Mouse (Mus musculus) erythroblast, embryonic 14.5 days (primary cell): Measurements from ENCODE around the gene Accsl. TPM values are rescaled to one million over a fixed set of nuclear protein-coding genes. Genes with fewer than 3 reads are reported as not detected.

Experiments used
- H3K27me3 ChIP-seq: 2 replicates; pipeline ENCODE4 v1.6.1; 2012; ENCODE audit warnings: inconsistent platforms; ENCODE audit not compliant: control insufficient read depth
- H3K36me3 ChIP-seq: 2 replicates; pipeline ENCODE4 v1.6.1; 2012; ENCODE audit warnings: mild to moderate bottlenecking, inconsistent platforms; ENCODE audit not compliant: control insufficient read depth
- H3K4me1 ChIP-seq: 2 replicates; pipeline ENCODE4 v1.6.1; 2012; ENCODE audit warnings: inconsistent platforms; ENCODE audit not compliant: control insufficient read depth
- H3K4me3 ChIP-seq: replicated peaks from 2 replicates; pipeline ENCODE3; 2012; ENCODE audit warnings: moderate library complexity, mild to moderate bottlenecking, inconsistent platforms
- H3K9me3 ChIP-seq: 2 replicates; pipeline ENCODE4 v1.6.1; 2012; ENCODE audit warnings: low read length, inconsistent platforms, mixed read lengths; ENCODE audit not compliant: control insufficient read depth
- GATA1 ChIP-seq: IDR thresholded peaks from 2 replicates; pipeline ENCODE4 v1.6.1; 2012; ENCODE audit warnings: low read length, inconsistent platforms, mixed read lengths
- TAL1 ChIP-seq: IDR thresholded peaks from 3 replicates; pipeline ENCODE4 v1.6.1; 2012; ENCODE audit warnings: low read length, inconsistent platforms, mixed read lengths
- polyA plus RNA-seq: library from polyadenylated mRNA; stranded (reverse); fragments of >175 nt; gene quantifications from 2 replicates; pipeline ENCODE4 v1.2.3, GENCODE M21; 2012

Accsl gene
- polyA plus RNA-seq: not detected in 2 replicates

DNA sequence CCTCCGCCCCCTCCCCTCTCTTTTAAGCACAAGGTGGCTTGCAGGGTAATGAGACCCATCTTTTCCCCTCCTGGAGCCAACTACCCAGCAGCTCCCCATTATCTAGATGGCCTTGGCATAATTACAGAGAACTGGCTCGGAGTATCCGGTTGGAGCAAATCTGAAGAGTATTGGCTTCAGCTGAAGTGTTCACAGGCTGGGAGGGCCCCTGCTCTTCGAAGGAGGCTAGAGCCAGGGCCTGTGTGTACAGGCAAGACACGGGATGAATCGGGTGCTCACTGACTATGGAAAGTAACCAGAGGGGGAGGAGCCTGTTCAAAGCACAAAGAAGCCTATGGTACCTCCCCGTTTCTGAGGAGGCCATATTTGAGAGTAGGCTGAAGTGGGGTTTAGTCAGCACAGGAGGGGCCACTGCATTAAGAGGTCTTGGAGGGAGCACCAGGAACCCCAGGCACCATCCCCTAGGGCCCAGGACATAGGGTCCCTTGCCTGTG, at the start of gene Accsl:
TSS of gene Accsl (minus strand) at position 51 of the 494 bp plus-strand sequence.
- no peaks in the 10 kb centered on the region for H3K4me1 ChIP-seq
- no peaks in the 10 kb centered on the region for H3K27me3 ChIP-seq
- H3K9me3 ChIP-seq: no peaks in the 10 kb centered on the region
- TF ChIP-seq TAL1 (no peak), GATA1 (no peak)
- no peak within 1 kb of the TSS for H3K4me3 ChIP-seq
- H3K36me3 ChIP-seq: no peaks in the 10 kb centered on the region

- Histone ChIP-seq H3K36me3 (no peaks in the 10 kb centered on the region), H3K9me3 (no peaks in the 10 kb centered on the region), H3K4me1 (no peaks in the 10 kb centered on the region), H3K27me3 (no peaks in the 10 kb centered on the region), H3K4me3 (no peak overlapping the region)
- no peak for TF ChIP-seq TAL1
- no peak for TF ChIP-seq GATA1
Measured at GRCm38 (mm10) chr2:93913552-93913951, 44.6 kb upstream of the Accsl start.

GRCm38 (mm10) chr2:93911942-93912341, 43.0 kb upstream of the Accsl start:
- H3K4me1 ChIP-seq: no peaks in the 10 kb centered on the region
- TF ChIP-seq TAL1 (no peak), GATA1 (no peak)
- H3K9me3 ChIP-seq: no peaks in the 10 kb centered on the region
- no peaks in the 10 kb centered on the region for H3K36me3 ChIP-seq
- no peak overlapping the region for H3K4me3 ChIP-seq
- no peaks in the 10 kb centered on the region for H3K27me3 ChIP-seq

- no peaks in the 10 kb centered on the region for H3K27me3 ChIP-seq
- no peaks in the 10 kb centered on the region for H3K4me1 ChIP-seq
- H3K9me3 ChIP-seq: no peaks in the 10 kb centered on the region
- H3K4me3 ChIP-seq: no peak overlapping the region
- TF ChIP-seq GATA1: no peak
- TF ChIP-seq TAL1: no peak
- H3K36me3 ChIP-seq: no peaks in the 10 kb centered on the region
Measured at GRCm38 (mm10) chr2:93909716-93910115, 40.8 kb upstream of the Accsl start.

DNA sequence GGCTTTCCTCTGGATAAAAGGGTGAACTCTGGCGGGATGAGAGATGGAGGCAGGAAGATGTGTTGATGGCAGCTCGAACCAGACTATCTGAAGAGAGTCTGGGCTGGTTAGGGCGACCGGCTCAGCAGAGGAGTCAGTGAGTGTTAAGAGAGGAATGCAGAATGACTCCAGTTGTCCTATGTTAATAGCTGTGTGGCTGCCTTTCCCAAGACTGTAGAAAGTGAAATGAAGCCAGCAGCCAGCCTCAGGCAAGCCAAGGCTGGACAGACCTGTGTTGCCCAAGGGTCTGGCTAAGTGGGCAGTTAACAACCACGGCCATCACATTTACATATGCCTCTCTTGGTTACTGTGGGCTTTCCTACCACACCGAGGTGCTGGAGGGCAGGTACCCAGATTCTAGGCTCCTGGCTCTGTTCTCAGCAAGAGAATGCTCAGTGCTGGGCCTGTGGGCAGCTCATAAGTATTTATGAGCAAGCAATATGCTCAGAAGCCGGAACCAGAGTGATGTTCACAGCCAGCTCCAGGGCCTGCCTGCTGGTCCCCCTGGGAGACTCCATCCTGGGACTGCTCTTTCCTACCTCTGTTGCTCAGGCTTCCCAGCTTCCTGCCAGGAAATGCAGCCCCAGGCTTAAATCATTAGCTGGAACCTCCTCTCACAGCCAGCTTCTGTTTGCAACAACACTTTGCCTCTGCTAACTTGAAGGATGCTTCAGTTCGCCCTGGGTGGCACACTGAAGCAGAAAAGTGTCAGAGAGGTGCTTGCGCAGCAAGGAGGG, 38.8 kb upstream of the Accsl start:
- Histone ChIP-seq H3K4me3 (no peak overlapping the region), H3K9me3 (no peaks in the 10 kb centered on the region), H3K27me3 (no peaks in the 10 kb centered on the region), H3K36me3 (no peaks in the 10 kb centered on the region), H3K4me1 (no peaks in the 10 kb centered on the region)
- no peak for TF ChIP-seq TAL1
- TF ChIP-seq GATA1: no peak

DNA sequence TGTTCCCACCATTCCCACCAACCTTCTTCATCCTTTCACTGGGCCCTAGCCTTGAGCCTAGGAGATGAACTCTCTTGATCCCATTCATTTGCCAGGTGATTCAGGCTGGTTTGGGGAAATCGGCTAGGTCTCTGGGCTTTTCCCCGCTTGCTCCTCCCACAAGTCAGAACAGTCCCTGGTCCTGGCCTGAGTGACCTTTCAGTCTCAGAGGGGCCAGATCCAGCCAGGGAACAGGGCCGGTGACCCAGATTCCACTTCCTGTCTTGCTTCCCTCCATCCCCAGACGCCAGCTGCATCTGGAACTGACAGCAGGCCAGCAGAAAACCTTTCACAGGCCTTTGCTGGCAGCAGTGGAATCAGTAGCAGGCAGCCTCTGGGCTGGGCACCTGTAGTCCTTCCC, 37.4 kb upstream of the Accsl start:
- no peaks in the 10 kb centered on the region for H3K9me3 ChIP-seq
- no peaks in the 10 kb centered on the region for H3K27me3 ChIP-seq
- no peaks in the 10 kb centered on the region for H3K36me3 ChIP-seq
- no peak overlapping the region for H3K4me3 ChIP-seq
- TF ChIP-seq GATA1 (no peak), TAL1 (no peak)
- H3K4me1 ChIP-seq: no peaks in the 10 kb centered on the region

DNA sequence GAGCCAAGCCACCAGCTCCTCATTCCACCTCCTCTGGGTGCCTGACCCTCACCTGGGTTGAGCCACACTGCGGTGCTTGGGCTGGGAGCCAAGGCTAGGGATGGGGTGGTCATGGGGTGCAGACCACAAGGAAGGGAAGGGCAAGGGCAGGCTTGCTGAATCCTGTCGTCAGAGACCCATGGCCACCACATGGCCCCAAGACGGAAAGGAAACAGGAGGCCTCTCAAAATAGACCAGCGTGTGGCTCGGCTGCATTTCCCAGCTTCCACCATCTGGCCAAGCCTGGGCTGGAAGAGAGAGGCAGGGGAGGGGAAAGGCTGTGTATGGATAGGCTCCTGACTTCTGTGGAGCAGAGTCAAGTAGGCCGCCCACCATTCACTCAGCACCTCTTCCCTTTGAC, 34.5 kb upstream of the Accsl start:
- no peaks in the 10 kb centered on the region for H3K9me3 ChIP-seq
- no peak for TF ChIP-seq GATA1
- TF ChIP-seq TAL1: no peak
- no peaks in the 10 kb centered on the region for H3K36me3 ChIP-seq
- no peaks in the 10 kb centered on the region for H3K4me1 ChIP-seq
- no peaks in the 10 kb centered on the region for H3K27me3 ChIP-seq
- no peak overlapping the region for H3K4me3 ChIP-seq

- no peaks in the 10 kb centered on the region for H3K4me1 ChIP-seq
- H3K27me3 ChIP-seq: no peaks in the 10 kb centered on the region
- no peaks in the 10 kb centered on the region for H3K36me3 ChIP-seq
- TF ChIP-seq GATA1 (no peak), TAL1 (no peak)
- H3K9me3 ChIP-seq: no peaks in the 10 kb centered on the region
- H3K4me3 ChIP-seq: no peak overlapping the region
Measured at GRCm38 (mm10) chr2:93902680-93903305, 33.8 kb upstream of the Accsl start.

GRCm38 (mm10) chr2:93899397-93900380, 30.7 kb upstream of the Accsl start:
- Histone ChIP-seq H3K9me3 (no peaks in the 10 kb centered on the region), H3K4me1 (no peaks in the 10 kb centered on the region), H3K36me3 (no peaks in the 10 kb centered on the region), H3K4me3 (no peak overlapping the region), H3K27me3 (no peaks in the 10 kb centered on the region)
- TF ChIP-seq GATA1 (no peak), TAL1 (no peak)
